Comparison of ENCODE assay signal across 8 mouse cellular contexts in genomic region chr19:44554861-44555590, GRCm38 (mm10). TPM values are rescaled to one million over a fixed set of nuclear protein-coding genes. Genes with fewer than 3 reads are reported as not detected.
DNase-seq lines count a peak whose midpoint lies in the region; ATAC-seq and TF ChIP-seq lines count a peak whose summit lies in the region.

Ndufb8 (minus strand) TSS chr19:44555440.

- H3K9me3 ChIP-seq in embryonic facial prominence, embryonic 15.5 days (replicated peaks) = no peaks in the 10 kb centered on the region
- H3K9me3 ChIP-seq in kidney, embryonic 14.5 days (ENCODE audit: control insufficient read depth, low read length) = no peaks in the 10 kb centered on the region
- no peaks in the 10 kb centered on the region for H3K9me3 ChIP-seq in limb, embryonic 15.5 days

- peak within 1 kb of the TSS; percentile 32; the same call in 1 of the 2 replicates for H3K27ac ChIP-seq in bone marrow, adult 2 months (ENCODE audit: control insufficient read depth, insufficient read depth, low read depth, low read length, poor library complexity)
- H3K27ac ChIP-seq in embryonic facial prominence, embryonic 15.5 days (replicated peaks) = peak within 1 kb of the TSS; percentile 67; the same call in 1 of the 2 replicates
- peak within 1 kb of the TSS; percentile 0; the same call in 1 of the 2 replicates for H3K27ac ChIP-seq in kidney, embryonic 14.5 days (ENCODE audit: low read depth, low read length)
- peak within 1 kb of the TSS; percentile 48 for H3K27ac ChIP-seq in limb, embryonic 15.5 days

- TF ChIP-seq POLR2A in bone marrow, adult 2 months (IDR thresholded peaks at IDR 0.05; ENCODE audit: borderline replicate concordance, control insufficient read depth, low read depth, low read length) = peak; percentile 91; the same call in 1 of the 2 replicates

- H3K27me3 ChIP-seq in embryonic facial prominence, embryonic 15.5 days = no peaks in the 10 kb centered on the region; the same call in none of the 2 replicates
- H3K27me3 ChIP-seq in kidney, embryonic 14.5 days (ENCODE audit: control insufficient read depth, insufficient read depth, low read length) = no peaks in the 10 kb centered on the region; the same call in 1 of the 2 replicates
- no peaks in the 10 kb centered on the region for H3K27me3 ChIP-seq in limb, embryonic 15.5 days

- TF ChIP-seq CTCF in bone marrow, adult 2 months (IDR thresholded peaks at IDR 0.05; ENCODE audit: control insufficient read depth, insufficient read depth, low read length) = peak; percentile 25; the same call in 1 of the 2 replicates

- peaks cover 33% of the 10 kb centered on the region for H3K36me3 ChIP-seq in embryonic facial prominence, embryonic 15.5 days
- H3K36me3 ChIP-seq in kidney, embryonic 14.5 days (ENCODE audit: control insufficient read depth, insufficient read depth, low read length) = peaks cover 27% of the 10 kb centered on the region
- peaks cover 34% of the 10 kb centered on the region for H3K36me3 ChIP-seq in limb, embryonic 15.5 days

- peak; percentile 90 for DNase-seq in 416B (ENCODE audit: low read depth)
- peak; percentile 93 for DNase-seq in heart, adult 9 months (ENCODE audit: low spot score in 2 of 2)
- peak; percentile 83 to 89 for DNase-seq in monocyte, adult 2 months (ENCODE audit: low read depth in 1 of 2, low spot score in 2 of 2)
- peak; percentile 93 for DNase-seq in spleen, postnatal 36 days (ENCODE audit: low spot score in 2 of 2)

- peak; percentile 87 for ATAC-seq in embryonic facial prominence, embryonic 15.5 days (ENCODE audit: insufficient number of reproducible peaks, low FRiP score, low TSS enrichment, low read depth)
- ATAC-seq in kidney, embryonic 14.5 days (ENCODE audit: low FRiP score, low TSS enrichment) = peak; percentile 87
- peak; percentile 69; the same call in 1 of the 2 replicates for ATAC-seq in limb, embryonic 15.5 days (ENCODE audit: insufficient number of reproducible peaks, low FRiP score, low TSS enrichment, low read depth)

- H3K4me1 ChIP-seq in bone marrow, adult 2 months (ENCODE audit: control insufficient read depth, insufficient read depth, low read length) = no peaks in the 10 kb centered on the region
- peaks cover 9% of the 10 kb centered on the region for H3K4me1 ChIP-seq in embryonic facial prominence, embryonic 15.5 days
- H3K4me1 ChIP-seq in kidney, embryonic 14.5 days (ENCODE audit: control insufficient read depth, insufficient read depth, low read length) = peaks cover 13% of the 10 kb centered on the region
- peaks cover 12% of the 10 kb centered on the region for H3K4me1 ChIP-seq in limb, embryonic 15.5 days

- peak within 1 kb of the TSS; percentile 81 for H3K4me2 ChIP-seq in embryonic facial prominence, embryonic 15.5 days (replicated peaks)
- H3K4me2 ChIP-seq in kidney, embryonic 14.5 days (replicated peaks; ENCODE audit: low read depth, low read length) = peak within 1 kb of the TSS; percentile 91
- H3K4me2 ChIP-seq in limb, embryonic 15.5 days = peak within 1 kb of the TSS; percentile 76

- under 1% methylated on average over 50 of the region's 50 CpGs for WGBS in bone marrow, adult 2 months
- under 1% methylated on average over 50 of the region's 50 CpGs for WGBS in embryonic facial prominence, embryonic 15.5 days
- WGBS in kidney, embryonic 14.5 days = under 1% methylated on average over 50 of the region's 50 CpGs
- WGBS in limb, embryonic 15.5 days = under 1% methylated on average over 50 of the region's 50 CpGs

- H3K9ac ChIP-seq in embryonic facial prominence, embryonic 15.5 days = peak within 1 kb of the TSS; percentile 92
- peak within 1 kb of the TSS; percentile 74 for H3K9ac ChIP-seq in kidney, embryonic 14.5 days (ENCODE audit: low read depth, low read length)
- peak within 1 kb of the TSS; percentile 87 for H3K9ac ChIP-seq in limb, embryonic 15.5 days

- peak within 1 kb of the TSS; percentile 98 for H3K4me3 ChIP-seq in bone marrow, adult 2 months (replicated peaks; ENCODE audit: control insufficient read depth, low read depth, low read length)
- H3K4me3 ChIP-seq in embryonic facial prominence, embryonic 15.5 days (replicated peaks) = peak within 1 kb of the TSS; percentile 87
- peak within 1 kb of the TSS; percentile 94 for H3K4me3 ChIP-seq in kidney, embryonic 14.5 days (ENCODE audit: low read length)
- H3K4me3 ChIP-seq in limb, embryonic 15.5 days = peak within 1 kb of the TSS; percentile 71

RNA-seq across cellular contexts. Expression of gene Ndufb8, which starts in this region (rescaled TPM):
- polyA plus RNA-seq in bone marrow, adult 2 months (2011; ENCODE audit: insufficient read depth, insufficient read length, low replicate concordance, missing spikeins) = 104 and 151 TPM in 2 replicates
- 434 and 496 TPM in 2 replicates for polyA plus RNA-seq in embryonic facial prominence, embryonic 15.5 days (2015; fragmentation: Nextera tagmentation; extraction: Ambion mirVana)
- 579 and 700 TPM in 2 replicates for polyA plus RNA-seq in kidney, embryonic 14.5 days (2014; fragmentation: Nextera tagmentation; extraction: Ambion mirVana)
- 426 and 467 TPM in 2 replicates for polyA plus RNA-seq in limb, embryonic 15.5 days (2015; fragmentation: Nextera tagmentation; extraction: Ambion mirVana)

Comparison
In these comparisons a context has a peak if more than half of its experiments do, and no peak if none do; other contexts are left out.
1. Peak in every context shown above with its lines: DNase-seq, ATAC-seq, H3K4me3 ChIP-seq and H3K27ac ChIP-seq.
2. H3K27ac ChIP-seq: peak in every context shown above with its lines; median percentile 67 in embryonic facial prominence, embryonic 15.5 days; 48 in limb, embryonic 15.5 days; 32 in bone marrow, adult 2 months; 0 in kidney, embryonic 14.5 days.